Mouse (Mus musculus): ENCODE results near the gene Gm10273. TPM values are rescaled to one million over a fixed set of nuclear protein-coding genes. Genes with fewer than 3 reads are reported as not detected.
A peak's percentile ranks its signal among the peaks of the same experiment; 100 is the strongest.

Gm10273 gene
- total and polyA plus RNA-seq, 3 experiments = 19.6 to 220 (median 29.6) TPM

GRCm38 (mm10) chr10:59348200-59348599, 47.2 kb upstream of the Gm10273 start:
- Histone ChIP-seq H3K4me2 (ENCODE audit: insufficient read depth, low read depth, poor library complexity, severe bottlenecking) (no peak overlapping the region), H3K4me1 (ENCODE audit: control insufficient read depth in 1 of 2, insufficient read depth in 2 of 2) (no peaks in the 10 kb centered on the region), H3K27me3 (replicated peaks) (no peaks in the 10 kb centered on the region), H3K4me3 (replicated peaks in 1 of 3; ENCODE audit: low read depth in 2 of 3, low read length in 2 of 3, poor library complexity in 1 of 3) (no peak overlapping the region), H3K9me3 (replicated peaks; ENCODE audit: low read length) (no peaks in the 10 kb centered on the region), H3K27ac (ENCODE audit: insufficient read depth, low read depth) (no peak overlapping the region), H3K9ac (ENCODE audit: insufficient read depth, low read depth) (no peak overlapping the region), H3K79me2 (replicated peaks; ENCODE audit: control insufficient read depth, extremely low read depth, insufficient read depth, poor library complexity, severe bottlenecking) (no peaks in the 10 kb centered on the region), H3K36me3 (replicated peaks in 1 of 2; ENCODE audit: control insufficient read depth in 1 of 2, insufficient read depth in 1 of 2, low read length in 1 of 2) (peaks cover 42 to 86% of the 10 kb centered on the region in 2 experiments)
- TF ChIP-seq USF2 (conservative IDR thresholded peaks at IDR 0.05; ENCODE audit: low read depth, low read length) (no peak), JUND (conservative IDR thresholded peaks at IDR 0.05; ENCODE audit: low read depth, low read length) (no peak), SMC3 (IDR thresholded peaks at IDR 0.05; ENCODE audit: low read depth, low read length) (no peak), IRF4 (IDR thresholded peaks at IDR 0.05; ENCODE audit: low read depth, low read length) (no peak), USF1 (IDR thresholded peaks at IDR 0.05; ENCODE audit: low read depth, low read length) (no peak), ETS1 (conservative IDR thresholded peaks at IDR 0.05; ENCODE audit: low read depth, low read length) (no peak), ZKSCAN1 (IDR thresholded peaks at IDR 0.05; ENCODE audit: borderline replicate concordance, low read depth, low read length) (no peak), ZC3H11A (IDR thresholded peaks at IDR 0.05; ENCODE audit: low read depth, low read length) (no peak), ZMIZ1 (IDR thresholded peaks at IDR 0.05; ENCODE audit: low read depth, low read length) (no peak), MAFK (IDR thresholded peaks at IDR 0.05; ENCODE audit: insufficient replicate concordance, low read length) (no peak), MYC (IDR thresholded peaks at IDR 0.05; ENCODE audit: low read depth, low read length) (no peak)
- in situ Hi-C loops (cut with MboI; ENCODE audit: low pct_ligation_motif_present, low pct_unique_long_range_greater_than_20kb, low sequenced_read_pairs) = no loop called here
- no peak for DNase-seq (ENCODE audit: extremely low read depth)
- dilution Hi-C loops (cut with MboI; ENCODE audit: extremely low pct_ligation_motif_present, extremely low pct_unique_long_range_greater_than_20kb, low sequenced_read_pairs) = no loop called here

- H3K4me3 ChIP-seq (replicated peaks in 1 of 3; ENCODE audit: low read depth in 2 of 3, low read length in 2 of 3, poor library complexity in 1 of 3) = no peak overlapping the region
- in situ Hi-C loops (cut with MboI; ENCODE audit: low pct_ligation_motif_present, low pct_unique_long_range_greater_than_20kb, low sequenced_read_pairs) = no loop called here
- no peaks in the 10 kb centered on the region for H3K27me3 ChIP-seq (replicated peaks)
- peaks cover 47 to 86% of the 10 kb centered on the region in 2 experiments for H3K36me3 ChIP-seq (replicated peaks in 1 of 2; ENCODE audit: control insufficient read depth in 1 of 2, insufficient read depth in 1 of 2, low read length in 1 of 2)
- H3K9ac ChIP-seq (ENCODE audit: insufficient read depth, low read depth) = no peak overlapping the region
- dilution Hi-C loops (cut with MboI; ENCODE audit: extremely low pct_ligation_motif_present, extremely low pct_unique_long_range_greater_than_20kb, low sequenced_read_pairs) = no loop called here
- DNase-seq (ENCODE audit: extremely low read depth) = no peak
- no peaks in the 10 kb centered on the region for H3K9me3 ChIP-seq (replicated peaks; ENCODE audit: low read length)
- no peaks in the 10 kb centered on the region for H3K4me1 ChIP-seq (ENCODE audit: control insufficient read depth in 1 of 2, insufficient read depth in 2 of 2)
- H3K79me2 ChIP-seq (replicated peaks; ENCODE audit: control insufficient read depth, extremely low read depth, insufficient read depth, poor library complexity, severe bottlenecking) = no peaks in the 10 kb centered on the region
- H3K4me2 ChIP-seq (ENCODE audit: insufficient read depth, low read depth, poor library complexity, severe bottlenecking) = no peak overlapping the region
- H3K27ac ChIP-seq (ENCODE audit: insufficient read depth, low read depth) = no peak overlapping the region
- TF ChIP-seq USF2 (conservative IDR thresholded peaks at IDR 0.05; ENCODE audit: low read depth, low read length) (no peak), SMC3 (IDR thresholded peaks at IDR 0.05; ENCODE audit: low read depth, low read length) (no peak), IRF4 (IDR thresholded peaks at IDR 0.05; ENCODE audit: low read depth, low read length) (no peak)
These were observed 45.9 kb upstream of the Gm10273 start for GRCm38 (mm10) chr10:59349536-59349935.

- Histone ChIP-seq H3K79me2 (replicated peaks; ENCODE audit: control insufficient read depth, extremely low read depth, insufficient read depth, poor library complexity, severe bottlenecking) (no peaks in the 10 kb centered on the region), H3K27me3 (replicated peaks) (no peaks in the 10 kb centered on the region), H3K4me2 (ENCODE audit: insufficient read depth, low read depth, poor library complexity, severe bottlenecking) (no peak overlapping the region), H3K27ac (ENCODE audit: insufficient read depth, low read depth) (no peak overlapping the region), H3K9ac (ENCODE audit: insufficient read depth, low read depth) (no peak overlapping the region), H3K9me3 (replicated peaks; ENCODE audit: low read length) (no peaks in the 10 kb centered on the region), H3K4me3 (replicated peaks in 1 of 3; ENCODE audit: low read depth in 2 of 3, low read length in 2 of 3, poor library complexity in 1 of 3) (no peak overlapping the region), H3K36me3 (replicated peaks in 1 of 2; ENCODE audit: control insufficient read depth in 1 of 2, insufficient read depth in 1 of 2, low read length in 1 of 2) (peaks cover 53 to 81% of the 10 kb centered on the region in 2 experiments), H3K4me1 (ENCODE audit: control insufficient read depth in 1 of 2, insufficient read depth in 2 of 2) (peaks cover 0 to 3% of the 10 kb centered on the region in 2 experiments; a peak in 1 of 4 replicates)
- in situ Hi-C loops (cut with MboI; ENCODE audit: low pct_ligation_motif_present, low pct_unique_long_range_greater_than_20kb, low sequenced_read_pairs) = no loop called here
- dilution Hi-C loops (cut with MboI; ENCODE audit: extremely low pct_ligation_motif_present, extremely low pct_unique_long_range_greater_than_20kb, low sequenced_read_pairs) = no loop called here
- TF ChIP-seq BHLHE40 (IDR thresholded peaks at IDR 0.05; ENCODE audit: low read depth, low read length) = no peak
- no peak for TF ChIP-seq UBTF (IDR thresholded peaks at IDR 0.05; ENCODE audit: low read depth, low read length)
- TF ChIP-seq SMC3 (IDR thresholded peaks at IDR 0.05; ENCODE audit: low read depth, low read length) = peak; percentile 38
- no peak for TF ChIP-seq EP300 (IDR thresholded peaks at IDR 0.05; ENCODE audit: low read length)
- TF ChIP-seq PAX5 (IDR thresholded peaks at IDR 0.05; ENCODE audit: low read length) = no peak
- no peak for TF ChIP-seq POLR2AphosphoS2 (IDR thresholded peaks at IDR 0.05; ENCODE audit: low read depth, low read length)
- TF ChIP-seq CTCF (conservative IDR thresholded peaks at IDR 0.05 in 1 of 2, IDR thresholded peaks at IDR 0.05 in 1 of 2; ENCODE audit: low read depth in 2 of 2, low read length in 2 of 2) = peak in 1 of 2 experiments; percentile 27; a peak in 2 of 4 replicates
- TF ChIP-seq ELF1 (IDR thresholded peaks at IDR 0.05; ENCODE audit: low read depth, low read length) = no peak
- DNase-seq (ENCODE audit: extremely low read depth) = no peak
These were observed 42.4 kb upstream of the Gm10273 start for GRCm38 (mm10) chr10:59353065-59353464.

Data from CH12.LX (cell line).